Mouse (Mus musculus) embryonic fibroblast, embryonic 13.5 days (primary cell): ENCODE measurements at regions not wholly inside any gene's neighbourhood (a gene's known extent, or its start where the extent isn't known, plus 50 kb on each side); places are given as distances from the start of the nearest gene placed in this dataset.

Source experiments
- CTCF ChIP-seq: IDR thresholded peaks from 2 replicates; pipeline ENCODE4 v1.5.1; 2011; ENCODE audit warnings: mild to moderate bottlenecking, control low read depth, low read length, moderate library complexity, borderline replicate concordance; ENCODE audit not compliant: insufficient read depth
- POLR2A ChIP-seq: IDR thresholded peaks from 2 replicates; pipeline ENCODE4 v1.6.1; 2011; ENCODE audit warnings: low read depth, mild to moderate bottlenecking, control low read depth, low read length, moderate library complexity

DNA sequence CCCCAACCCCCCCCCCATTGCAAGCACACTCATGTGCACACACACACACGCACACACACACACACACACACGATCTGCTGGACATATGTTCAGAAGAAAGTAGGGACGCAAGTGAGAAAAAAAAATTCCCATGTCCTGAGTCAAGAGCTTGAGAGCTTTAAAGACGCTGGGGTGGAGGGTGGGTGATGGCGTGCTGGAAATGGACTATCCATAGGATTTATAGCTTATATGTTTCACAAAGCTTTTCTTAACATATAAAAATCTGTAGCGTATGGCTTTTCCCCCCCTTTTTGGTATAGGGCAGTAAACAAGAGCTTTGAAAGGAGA lies 99.3 kb downstream of the Zfp36l1 start:
- TF ChIP-seq POLR2A (no peak), CTCF (no peak)
